Mouse (Mus musculus) testis, adult 2 months (tissue): ENCODE data around the gene Macf1. TPM values are rescaled to one million over a fixed set of nuclear protein-coding genes. Genes with fewer than 3 reads are reported as not detected.

Source experiments
- H3K27ac ChIP-seq: fragments of 200-500 bp; 2 replicates; pipeline ENCODE4 v1.5.1; 2012; ENCODE audit warnings: low read depth, low read length; ENCODE audit not compliant: control insufficient read depth, insufficient read depth
- H3K27me3 ChIP-seq: fragments of 200-500 bp; 2 replicates; pipeline ENCODE4 v1.6.1; 2012; ENCODE audit warnings: mild to moderate bottlenecking, low read length, moderate library complexity; ENCODE audit not compliant: control insufficient read depth, insufficient read depth
- H3K36me3 ChIP-seq: fragments of 200-500 bp; 2 replicates; pipeline ENCODE4 v1.6.1; 2012; ENCODE audit warnings: mild to moderate bottlenecking, low read length; ENCODE audit not compliant: control insufficient read depth, insufficient read depth
- H3K4me1 ChIP-seq: fragments of 200-500 bp; 2 replicates; pipeline ENCODE4 v1.6.1; 2012; ENCODE audit warnings: low read length; ENCODE audit not compliant: control insufficient read depth, insufficient read depth
- H3K4me3 ChIP-seq: fragments of 200-500 bp; 2 replicates; pipeline ENCODE4 v1.5.1; 2012; ENCODE audit warnings: low read depth, mild to moderate bottlenecking, low read length, moderate library complexity, mixed read lengths; ENCODE audit not compliant: control insufficient read depth
- CTCF ChIP-seq: fragments of 200-500 bp; IDR thresholded peaks from 2 replicates; pipeline ENCODE4 v1.5.1; 2012; ENCODE audit warnings: low read depth, mild to moderate bottlenecking, inconsistent platforms, low read length, moderate library complexity; ENCODE audit not compliant: control insufficient read depth, insufficient read depth, insufficient replicate concordance
- POLR2A ChIP-seq: fragments of 200-500 bp; IDR thresholded peaks from 2 replicates; pipeline ENCODE4 v1.6.1; 2012; ENCODE audit warnings: low read depth, mild to moderate bottlenecking, inconsistent platforms, low read length, moderate library complexity; ENCODE audit not compliant: control insufficient read depth
- polyA plus RNA-seq: library from polyadenylated mRNA; depleted of rRNA; stranded (reverse); fragments of >200 nt; gene quantifications from 2 replicates; pipeline ENCODE4 v1.2.3, GENCODE M21; 2012

Gene Macf1
- polyA plus RNA-seq, 1 experiment, result 24.4 TPM

DNA sequence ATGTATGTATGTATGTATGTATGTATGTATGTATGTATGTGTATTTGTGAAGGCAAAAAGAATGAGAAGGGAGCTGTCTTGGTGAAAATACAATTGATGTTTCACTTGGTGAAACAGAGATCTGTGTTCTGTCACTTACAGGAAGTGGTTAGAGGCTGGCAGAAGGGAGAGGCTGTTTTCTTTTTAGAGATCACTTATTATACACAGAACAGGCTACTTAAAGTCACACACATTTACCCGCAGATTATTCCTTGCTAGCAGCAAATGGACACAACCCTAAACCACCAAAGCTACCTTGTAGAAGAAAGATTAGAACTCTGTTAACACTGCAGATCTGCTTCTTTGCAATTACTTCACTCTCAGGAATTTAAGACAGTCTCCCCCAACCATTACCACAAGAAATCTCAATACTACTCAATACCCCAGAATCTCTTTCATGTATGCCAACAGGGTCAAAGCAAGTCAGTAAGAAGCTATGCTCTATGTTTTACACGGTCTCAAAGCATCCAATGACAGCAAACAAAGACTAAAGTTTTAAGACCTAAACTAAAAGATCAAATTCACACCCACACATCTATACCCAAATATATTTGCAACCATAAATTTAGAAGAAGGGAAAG lies 106.6 kb downstream of the Macf1 start:
- H3K4me1 ChIP-seq, result peaks cover 2% of the 10 kb centered on the region; the same call in 1 of the 2 replicates
- no peak overlapping the region for H3K4me3 ChIP-seq
- TF ChIP-seq CTCF, result no peak
- no peak for TF ChIP-seq POLR2A
- H3K27me3 ChIP-seq, result no peaks in the 10 kb centered on the region
- no peak overlapping the region for H3K27ac ChIP-seq
- no peaks in the 10 kb centered on the region for H3K36me3 ChIP-seq

- Histone ChIP-seq H3K36me3 (no peaks in the 10 kb centered on the region), H3K27me3 (no peaks in the 10 kb centered on the region), H3K27ac (peak overlapping the region; percentile 64), H3K4me3 (no peak overlapping the region), H3K4me1 (peaks cover 6% of the 10 kb centered on the region)
- TF ChIP-seq POLR2A (no peak), CTCF (no peak)
Observed at GRCm38 (mm10) chr4:123572434-123573336, 111.5 kb downstream of the Macf1 start.

DNA sequence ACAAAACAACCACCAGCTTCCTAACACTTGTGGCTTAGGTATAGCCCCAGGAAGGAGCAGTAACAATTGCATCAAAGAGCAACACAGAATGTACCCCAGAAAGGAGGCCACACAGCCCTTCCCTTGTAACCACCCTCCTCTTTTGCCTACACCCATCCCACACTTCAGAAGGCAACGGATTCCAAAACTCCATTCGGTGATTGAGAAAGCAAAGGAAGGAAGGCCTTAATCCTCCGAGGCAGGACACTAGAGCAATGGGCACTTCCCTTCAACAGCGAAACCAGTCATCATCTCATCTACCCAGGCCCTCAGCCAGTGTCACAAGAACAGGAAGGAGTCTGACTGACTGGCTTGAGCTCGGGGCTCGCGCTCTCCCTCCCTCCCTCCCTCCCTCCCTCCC lies 112.3 kb downstream of the Macf1 start:
- H3K4me1 ChIP-seq, result peaks cover 6% of the 10 kb centered on the region
- no peaks in the 10 kb centered on the region for H3K27me3 ChIP-seq
- TF ChIP-seq POLR2A, result no peak
- no peak for TF ChIP-seq CTCF
- H3K36me3 ChIP-seq, result no peaks in the 10 kb centered on the region
- H3K4me3 ChIP-seq, result no peak overlapping the region
- peak overlapping the region; percentile 61 for H3K27ac ChIP-seq

DNA sequence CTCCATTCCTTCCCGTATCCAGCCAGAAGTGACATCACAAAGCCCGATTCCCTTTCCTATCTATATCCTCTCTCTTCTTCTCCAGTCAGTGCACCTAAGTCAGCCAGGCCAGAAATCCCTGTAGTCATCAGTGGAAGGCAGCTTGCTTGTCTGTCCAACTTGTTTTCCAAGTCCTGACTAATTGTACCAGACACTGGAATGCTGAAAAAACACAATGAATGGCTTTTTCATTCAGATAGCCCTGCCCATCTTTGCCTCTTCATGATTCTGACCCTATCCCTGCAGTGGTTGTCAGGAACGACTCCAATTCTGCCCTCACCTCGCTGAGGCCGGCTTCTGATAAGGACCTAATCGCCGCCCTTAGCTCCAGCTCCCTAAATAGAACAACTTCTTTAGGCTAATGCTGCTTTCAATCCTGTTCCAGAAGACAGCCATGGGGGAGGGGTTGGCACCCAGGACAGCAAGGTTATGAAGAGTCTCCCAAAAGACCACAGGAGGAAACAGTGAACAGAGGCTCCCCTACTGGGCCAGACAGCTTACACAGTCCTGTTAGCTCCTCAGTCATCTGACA lies 118.8 kb downstream of the Macf1 start:
- H3K4me3 ChIP-seq, result no peak overlapping the region; the same call in 1 of the 2 replicates
- H3K36me3 ChIP-seq, result no peaks in the 10 kb centered on the region
- H3K4me1 ChIP-seq, result peaks cover 7% of the 10 kb centered on the region; the same call in 1 of the 2 replicates
- TF ChIP-seq CTCF (no peak), POLR2A (no peak)
- H3K27ac ChIP-seq, result peak overlapping the region; percentile 22; the same call in 1 of the 2 replicates
- H3K27me3 ChIP-seq, result no peaks in the 10 kb centered on the region

- H3K27ac ChIP-seq, result no peak overlapping the region
Observed at GRCm38 (mm10) chr4:123564051-123564791, 119.9 kb downstream of the Macf1 start.

DNA sequence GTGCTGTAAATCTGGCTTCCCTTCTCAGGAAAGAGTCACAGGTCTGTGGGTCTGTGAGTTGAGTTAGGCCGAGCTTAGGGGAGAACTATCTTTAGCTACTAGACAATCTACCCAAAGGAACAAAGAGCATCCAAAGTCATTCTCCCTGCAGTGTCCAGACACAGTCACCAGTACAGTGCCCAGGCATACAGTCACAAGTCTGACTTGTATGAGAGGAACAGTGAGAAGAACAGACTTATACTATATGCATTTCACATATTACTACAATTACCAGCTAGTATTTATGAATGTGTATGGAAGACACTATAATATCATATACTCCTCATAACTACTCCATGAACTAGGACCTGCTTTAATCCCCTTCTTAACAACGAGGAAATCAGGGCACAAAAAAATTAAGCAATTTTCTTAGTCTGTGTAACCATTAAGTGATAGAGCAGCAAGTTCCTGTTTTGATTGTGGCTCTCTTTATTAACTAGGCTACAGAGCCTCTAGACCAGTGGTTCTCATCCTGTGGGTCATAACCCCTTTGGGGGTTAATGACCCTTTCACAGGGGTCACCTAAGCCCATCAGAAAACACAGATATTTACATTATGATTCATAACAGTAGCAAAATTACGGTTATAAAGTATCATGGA lies 121.9 kb downstream of the Macf1 start:
- TF ChIP-seq CTCF (no peak), POLR2A (no peak)
- no peaks in the 10 kb centered on the region for H3K27me3 ChIP-seq
- no peak overlapping the region for H3K4me3 ChIP-seq
- no peaks in the 10 kb centered on the region for H3K36me3 ChIP-seq
- H3K27ac ChIP-seq, result no peak overlapping the region
- H3K4me1 ChIP-seq, result peaks cover 7% of the 10 kb centered on the region; the same call in 1 of the 2 replicates

More at GRCm38 (mm10) chr4:123564051-123564791, 119.9 kb downstream of the Macf1 start:
- no peaks in the 10 kb centered on the region for H3K36me3 ChIP-seq
- no peaks in the 10 kb centered on the region for H3K27me3 ChIP-seq
- no peak for TF ChIP-seq POLR2A
- no peak for TF ChIP-seq CTCF
- H3K4me1 ChIP-seq, result peaks cover 7% of the 10 kb centered on the region; the same call in 1 of the 2 replicates
- no peak overlapping the region for H3K4me3 ChIP-seq
